Mouse (Mus musculus) myocyte (in vitro differentiated cells): ENCODE data around the gene Olfr668. TPM values are rescaled to one million over a fixed set of nuclear protein-coding genes. Genes with fewer than 3 reads are reported as not detected.
"Not testable (repeated sequence)": the region's sequence is repeated elsewhere in the genome, so short reads cannot be mapped to it uniquely, and the experiment has no call there.

ENCODE experiments used
- H3K27me3 ChIP-seq: one replicate; pipeline ENCODE4 v1.6.1; 2011; ENCODE audit not compliant: control insufficient read depth, insufficient read depth, insufficient read length
- H3K36me3 ChIP-seq: one replicate; pipeline ENCODE4 v1.6.1; 2011; ENCODE audit not compliant: control insufficient read depth, insufficient read depth
- H3K4me2 ChIP-seq: one replicate; pipeline ENCODE4 v1.6.1; 2011; ENCODE audit warnings: low read depth, control low read depth
- H3K4me3 ChIP-seq: one replicate; pipeline ENCODE4 v1.5.1; 2011; ENCODE audit warnings: mild to moderate bottlenecking, control low read depth, moderate library complexity
- H3K79me2 ChIP-seq: one replicate; pipeline ENCODE4 v1.6.1; 2011; ENCODE audit not compliant: control insufficient read depth, insufficient read depth
- H3ac ChIP-seq: one replicate; pipeline ENCODE4 v1.6.1; 2011; ENCODE audit not compliant: control insufficient read depth, insufficient read length
- CEBPB ChIP-seq: IDR thresholded peaks from 2 replicates; pipeline ENCODE4 v1.6.1; 2011; ENCODE audit warnings: mild to moderate bottlenecking, moderate library complexity; ENCODE audit not compliant: poor library complexity, insufficient read depth, severe bottlenecking
- E2F4 ChIP-seq: IDR thresholded peaks from one replicate; pipeline ENCODE4 v1.6.1; 2011; ENCODE audit warnings: mild to moderate bottlenecking, control low read depth, moderate library complexity; ENCODE audit not compliant: insufficient read depth
- MAX ChIP-seq: IDR thresholded peaks from one replicate; pipeline ENCODE4 v1.6.1; 2011; ENCODE audit warnings: low read depth, mild to moderate bottlenecking, control low read depth
- MYOD1 ChIP-seq, 3 experiments: IDR thresholded peaks; one replicate each; pipeline ENCODE4 v1.6.1; 2011; ENCODE audit warnings: control low read depth in 2 of 3, low read depth in 2 of 3, mild to moderate bottlenecking in 2 of 3, moderate library complexity in 1 of 3; ENCODE audit not compliant: insufficient read length in 2 of 3, control insufficient read depth in 1 of 3
- MYOG ChIP-seq, 3 experiments: IDR thresholded peaks; one replicate each; pipeline ENCODE4 v1.6.1; 2011; ENCODE audit warnings: control low read depth in 2 of 3, low read depth in 2 of 3, mild to moderate bottlenecking in 2 of 3; ENCODE audit not compliant: insufficient read length in 2 of 3, control insufficient read depth in 1 of 3, insufficient read depth in 1 of 3
- POLR2A ChIP-seq: IDR thresholded peaks from one replicate; pipeline ENCODE4 v1.6.1; 2011; ENCODE audit warnings: low read depth, mild to moderate bottlenecking, control low read depth, moderate library complexity; ENCODE audit not compliant: insufficient read length
- POLR2AphosphoS2 ChIP-seq: IDR thresholded peaks from one replicate; pipeline ENCODE4 v1.6.1; 2011; ENCODE audit warnings: low read depth, control low read depth; ENCODE audit not compliant: insufficient read length
- REST ChIP-seq: IDR thresholded peaks from one replicate; pipeline ENCODE4 v1.6.1; 2011; ENCODE audit warnings: mild to moderate bottlenecking, control low read depth, moderate library complexity; ENCODE audit not compliant: insufficient read depth, insufficient read length
- SRF ChIP-seq: IDR thresholded peaks from one replicate; pipeline ENCODE4 v1.6.1; 2011; ENCODE audit warnings: low read depth; ENCODE audit not compliant: control insufficient read depth, insufficient read length
- TCF12 ChIP-seq: IDR thresholded peaks from one replicate; pipeline ENCODE4 v1.6.1; 2011; ENCODE audit warnings: mild to moderate bottlenecking, control low read depth; ENCODE audit not compliant: poor library complexity, insufficient read depth, severe bottlenecking
- TCF3 ChIP-seq: IDR thresholded peaks from one replicate; pipeline ENCODE4 v1.6.1; 2011; ENCODE audit warnings: low read depth, control low read depth; ENCODE audit not compliant: insufficient read length
- USF1 ChIP-seq: IDR thresholded peaks from one replicate; pipeline ENCODE4 v1.6.1; 2011; ENCODE audit warnings: low read depth, mild to moderate bottlenecking, control low read depth, moderate library complexity
- polyA plus RNA-seq: library from polyadenylated mRNA; unstranded; fragments of >200 nt; fragmentation: generic; extraction: Trizol; gene quantifications from one replicate; pipeline ENCODE4 v1.2.1, GENCODE M21; 2012; ENCODE audit warnings: missing spikeins

The Olfr668 gene
- not detected for polyA plus RNA-seq

GRCm38 (mm10) chr7:104927957-104928356, at the start of gene Olfr668:
TSS of gene Olfr668 (minus strand) at chr7:104928057.
- Histone ChIP-seq H3K36me3 (no peaks in the 10 kb centered on the region), H3K4me3 (no peak within 1 kb of the TSS), H3K79me2 (no peaks in the 10 kb centered on the region), H3K27me3 (no peaks in the 10 kb centered on the region), H3K4me2 (no peak within 1 kb of the TSS), H3ac (no peak within 1 kb of the TSS)
- TF ChIP-seq TCF12 (no peak), POLR2AphosphoS2 (no peak), TCF3 (no peak), MAX (no peak), E2F4 (no peak), MYOD1 (IDR thresholded peaks at IDR 0.05; ENCODE audit: control insufficient read depth in 1 of 3, insufficient read length in 2 of 3, low read depth in 2 of 3) (no peak), POLR2A (no peak), USF1 (no peak), MYOG (IDR thresholded peaks at IDR 0.05; ENCODE audit: control insufficient read depth in 1 of 3, insufficient read depth in 1 of 3, insufficient read length in 2 of 3, low read depth in 2 of 3) (no peak), SRF (no peak), REST (no peak), CEBPB (no peak)

GRCm38 (mm10) chr7:104972507-104972906, 44.6 kb upstream of the Olfr668 start:
- not testable (repeated sequence) for H3K79me2 ChIP-seq, H3ac ChIP-seq, H3K27me3 ChIP-seq, H3K36me3 ChIP-seq, H3K4me2 ChIP-seq, H3K4me3 ChIP-seq

DNA sequence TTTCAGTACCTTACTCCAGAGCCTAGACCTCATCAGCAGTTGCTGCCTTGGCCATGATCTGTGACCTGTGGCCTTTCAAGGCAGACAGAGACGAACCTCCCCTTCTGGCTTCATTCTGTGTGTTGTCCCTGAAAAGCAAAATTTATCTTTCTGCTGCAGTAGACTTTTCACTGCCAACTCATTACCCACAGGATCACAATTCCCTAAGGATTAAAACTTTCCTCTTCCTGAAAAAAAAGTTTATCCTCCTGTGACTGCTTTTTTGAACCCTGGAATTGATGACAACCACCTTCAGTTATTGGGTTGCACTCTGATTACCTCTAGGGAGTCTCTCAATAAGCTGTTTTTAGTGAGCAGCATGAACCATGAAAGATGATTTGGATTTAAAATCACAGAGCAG, 34.7 kb upstream of the Olfr668 start, which contains the start of gene Olfr670:
TSS of gene Olfr670 (minus strand) at position 101 of the 400 bp plus-strand sequence.
- H3K27me3 ChIP-seq, result no peaks in the 10 kb centered on the region
- H3K4me3 ChIP-seq, result no peak within 1 kb of the TSS
- no peak within 1 kb of the TSS for H3ac ChIP-seq
- no peak for TF ChIP-seq USF1
- no peak for TF ChIP-seq E2F4
- TF ChIP-seq TCF3, result no peak
- no peak for TF ChIP-seq POLR2A
- TF ChIP-seq SRF, result no peak
- no peak for TF ChIP-seq CEBPB
- no peak for TF ChIP-seq MYOD1 (IDR thresholded peaks at IDR 0.05; ENCODE audit: control insufficient read depth in 1 of 3, insufficient read length in 2 of 3, low read depth in 2 of 3)
- no peak for TF ChIP-seq POLR2AphosphoS2
- no peak for TF ChIP-seq TCF12
- TF ChIP-seq REST, result no peak
- TF ChIP-seq MAX, result no peak
- TF ChIP-seq MYOG (IDR thresholded peaks at IDR 0.05; ENCODE audit: control insufficient read depth in 1 of 3, insufficient read depth in 1 of 3, insufficient read length in 2 of 3, low read depth in 2 of 3), result no peak
- H3K36me3 ChIP-seq, result no peaks in the 10 kb centered on the region
- H3K79me2 ChIP-seq, result no peaks in the 10 kb centered on the region
- no peak within 1 kb of the TSS for H3K4me2 ChIP-seq

- H3K4me3 ChIP-seq, H3ac ChIP-seq: not testable (repeated sequence)
Measured at GRCm38 (mm10) chr7:104950234-104950633, 22.4 kb upstream of the Olfr668 start.

DNA sequence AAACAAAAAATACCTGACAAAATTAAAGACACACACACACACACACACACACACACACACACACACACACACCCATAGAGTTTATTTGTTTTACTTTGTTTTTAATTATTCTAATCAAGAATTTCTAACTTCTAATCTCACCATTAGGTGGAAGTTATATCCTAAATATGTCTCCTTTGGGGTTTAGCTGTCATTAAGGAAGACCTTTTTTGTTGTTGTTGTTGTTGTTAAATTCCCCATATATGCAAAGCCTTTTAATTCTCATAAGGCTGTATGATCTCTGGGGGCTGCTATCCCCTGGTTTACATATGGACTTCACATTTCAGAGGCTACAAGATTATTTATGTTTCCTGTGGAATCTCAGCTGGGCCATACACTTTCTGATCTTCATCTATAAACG, 6.1 kb upstream of the Olfr668 start, which contains the start of gene Olfr669:
TSS of gene Olfr669 (plus strand) at position 301 of the 400 bp plus-strand sequence.
- H3K27me3 ChIP-seq, result no peaks in the 10 kb centered on the region
- no peak within 1 kb of the TSS for H3K4me3 ChIP-seq
- no peaks in the 10 kb centered on the region for H3K36me3 ChIP-seq
- no peak within 1 kb of the TSS for H3K4me2 ChIP-seq
- no peaks in the 10 kb centered on the region for H3K79me2 ChIP-seq
- H3ac ChIP-seq, result no peak within 1 kb of the TSS
- no peak for TF ChIP-seq CEBPB
- TF ChIP-seq SRF, result no peak
- no peak for TF ChIP-seq POLR2A
- no peak for TF ChIP-seq TCF3
- no peak for TF ChIP-seq USF1
- no peak for TF ChIP-seq E2F4
- no peak for TF ChIP-seq REST
- no peak for TF ChIP-seq MAX
- no peak for TF ChIP-seq POLR2AphosphoS2
- TF ChIP-seq MYOD1 (IDR thresholded peaks at IDR 0.05; ENCODE audit: control insufficient read depth in 1 of 3, insufficient read length in 2 of 3, low read depth in 2 of 3), result no peak

More at GRCm38 (mm10) chr7:104950234-104950633, 22.4 kb upstream of the Olfr668 start:
- not testable (repeated sequence) for H3K27me3 ChIP-seq, H3K4me2 ChIP-seq, H3K79me2 ChIP-seq, H3K36me3 ChIP-seq

- Histone ChIP-seq H3K4me3 (no peak within 1 kb of the TSS), H3K27me3 (no peaks in the 10 kb centered on the region), H3K79me2 (no peaks in the 10 kb centered on the region), H3ac (no peak within 1 kb of the TSS), H3K36me3 (no peaks in the 10 kb centered on the region), H3K4me2 (no peak within 1 kb of the TSS)
- TF ChIP-seq REST (no peak), USF1 (no peak), MAX (no peak), POLR2A (no peak), E2F4 (no peak), MYOD1 (IDR thresholded peaks at IDR 0.05; ENCODE audit: control insufficient read depth in 1 of 3, insufficient read length in 2 of 3, low read depth in 2 of 3) (no peak), SRF (no peak), CEBPB (no peak), TCF3 (no peak), TCF12 (no peak), MYOG (IDR thresholded peaks at IDR 0.05; ENCODE audit: control insufficient read depth in 1 of 3, insufficient read depth in 1 of 3, insufficient read length in 2 of 3, low read depth in 2 of 3) (no peak), POLR2AphosphoS2 (no peak)
Measured at GRCm38 (mm10) chr7:104921382-104921781, 6.5 kb downstream of the Olfr668 start, which contains the start of gene Olfr667. TSS of gene Olfr667 (minus strand) at chr7:104921482.
